Mouse (Mus musculus): ENCODE data around the gene Mtmr10. TPM values are rescaled to one million over a fixed set of nuclear protein-coding genes. Genes with fewer than 3 reads are reported as not detected.

The Mtmr10 gene
- 10 to 100 TPM; 14.9 to 18.7 TPM for total RNA-seq (2021)
- long read RNA-seq, experiment 1, full-length matches to known transcripts, result 5 of 10 reads
- long read RNA-seq, experiment 1, partial matches to known transcripts, result 1 of 10 reads
- long read RNA-seq, experiment 1, other reads (novel, unspliced or antisense), result 4 of 10 reads
- long read RNA-seq, experiment 2, full-length matches to known transcripts, result 6 of 11 reads
- long read RNA-seq, experiment 2, partial matches to known transcripts, result 0 of 11 reads
- long read RNA-seq, experiment 2, other reads (novel, unspliced or antisense), result 5 of 11 reads

GRCm38 (mm10) chr7:64287414-64288091 is at the start of gene Mtmr10:
Gene Mtmr10 (plus strand): TSS chr7:64287653.
- Histone ChIP-seq H3K4me3 (peak within 1 kb of the TSS; percentile 100), H3K27ac (peak within 1 kb of the TSS; percentile 82)
- TF ChIP-seq CTCF (conservative IDR thresholded peaks at IDR 0.05), result peak; percentile 71
- peak; percentile 97 to 99 for DNase-seq (ENCODE audit: low spot score in 2 of 2)

DNA sequence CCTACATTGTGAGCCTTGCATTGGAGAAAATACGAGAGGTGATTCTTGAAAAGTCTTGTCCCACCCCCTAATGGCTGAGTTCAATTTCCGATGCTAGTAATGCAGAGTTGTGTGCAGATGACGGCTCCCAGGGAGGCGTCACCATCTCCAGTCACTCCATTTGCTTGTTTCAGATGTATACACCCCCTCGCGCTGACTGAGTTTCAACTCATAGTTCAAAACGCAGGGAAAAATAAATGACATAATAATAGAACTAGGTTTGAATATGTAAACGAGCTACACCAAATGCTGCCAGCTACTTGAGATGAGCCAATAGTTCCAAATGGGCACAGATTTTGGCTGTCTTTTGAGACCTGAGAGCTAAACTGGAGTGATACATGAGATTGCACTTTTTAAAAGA is 49.7 kb upstream of the Mtmr10 start:
- no peak overlapping the region for H3K27ac ChIP-seq
- DNase-seq (ENCODE audit: low spot score in 2 of 2), result peak in 1 of 2 experiments; percentile 59
- no peak for TF ChIP-seq CTCF (conservative IDR thresholded peaks at IDR 0.05)

GRCm38 (mm10) chr7:64238410-64239086 is 48.9 kb upstream of the Mtmr10 start:
- Histone ChIP-seq H3K27ac (no peak overlapping the region), H3K4me3 (no peak overlapping the region)
- no peak for DNase-seq (ENCODE audit: low spot score in 2 of 2)
- no peak for TF ChIP-seq CTCF (conservative IDR thresholded peaks at IDR 0.05)

More for the DNA sequence above, 49.7 kb upstream of the Mtmr10 start:
- no peak overlapping the region for H3K4me3 ChIP-seq

- no peak for DNase-seq (ENCODE audit: low spot score in 2 of 2)
- H3K4me3 ChIP-seq, result no peak overlapping the region
- H3K27ac ChIP-seq, result no peak overlapping the region
- TF ChIP-seq CTCF (conservative IDR thresholded peaks at IDR 0.05), result no peak
Observed at GRCm38 (mm10) chr7:64239138-64239805, 48.2 kb upstream of the Mtmr10 start.

GRCm38 (mm10) chr7:64239806-64240315 is 47.6 kb upstream of the Mtmr10 start:
- Histone ChIP-seq H3K4me3 (no peak overlapping the region), H3K27ac (no peak overlapping the region)
- no peak for TF ChIP-seq CTCF (conservative IDR thresholded peaks at IDR 0.05)
- DNase-seq (ENCODE audit: low spot score in 2 of 2), result no peak

DNA sequence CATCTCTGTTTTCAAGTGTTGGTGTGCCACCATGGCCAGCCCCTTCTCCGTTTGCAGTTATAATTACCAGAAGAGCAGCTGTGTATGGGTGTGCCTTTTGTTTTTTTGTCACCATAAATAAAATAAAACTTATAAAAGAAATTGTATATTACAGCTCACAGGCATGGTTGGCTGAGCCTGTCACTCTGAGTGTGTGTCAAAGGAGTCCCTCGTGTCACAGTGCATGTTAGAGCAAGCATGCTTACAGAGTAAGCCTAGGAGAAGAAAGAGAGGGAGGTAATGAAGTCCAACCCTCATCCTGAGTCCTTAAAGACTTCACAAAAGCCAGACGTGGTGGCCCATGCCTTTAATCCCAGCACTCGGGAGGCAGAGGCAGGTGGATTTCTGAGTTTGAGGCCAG is 45.0 kb upstream of the Mtmr10 start:
- TF ChIP-seq CTCF (conservative IDR thresholded peaks at IDR 0.05), result no peak
- DNase-seq (ENCODE audit: low spot score in 2 of 2), result no peak

DNA sequence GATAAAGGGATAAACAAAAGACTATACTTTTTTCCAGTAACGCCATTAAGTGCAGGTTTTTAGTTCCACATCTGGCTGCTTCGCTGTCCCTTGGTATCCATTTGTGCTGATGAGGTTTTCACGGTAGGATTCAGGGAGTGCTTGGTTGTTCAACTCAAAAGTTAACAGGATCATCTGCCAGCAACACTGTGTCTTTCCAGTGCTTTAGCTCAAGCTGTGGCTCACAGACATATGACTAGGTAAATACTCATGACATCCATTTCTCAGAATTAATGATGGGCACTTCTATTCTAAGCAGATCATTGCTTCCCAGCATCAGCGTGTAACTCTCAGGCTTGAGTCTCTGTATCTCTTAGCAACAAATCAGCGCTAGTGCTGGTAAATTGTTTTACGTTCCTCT is 43.1 kb upstream of the Mtmr10 start:
- no peak overlapping the region for H3K27ac ChIP-seq
- no peak for TF ChIP-seq CTCF (conservative IDR thresholded peaks at IDR 0.05)

More for the DNA sequence above, 45.0 kb upstream of the Mtmr10 start:
- H3K27ac ChIP-seq, result no peak overlapping the region
- no peak overlapping the region for H3K4me3 ChIP-seq

DNA sequence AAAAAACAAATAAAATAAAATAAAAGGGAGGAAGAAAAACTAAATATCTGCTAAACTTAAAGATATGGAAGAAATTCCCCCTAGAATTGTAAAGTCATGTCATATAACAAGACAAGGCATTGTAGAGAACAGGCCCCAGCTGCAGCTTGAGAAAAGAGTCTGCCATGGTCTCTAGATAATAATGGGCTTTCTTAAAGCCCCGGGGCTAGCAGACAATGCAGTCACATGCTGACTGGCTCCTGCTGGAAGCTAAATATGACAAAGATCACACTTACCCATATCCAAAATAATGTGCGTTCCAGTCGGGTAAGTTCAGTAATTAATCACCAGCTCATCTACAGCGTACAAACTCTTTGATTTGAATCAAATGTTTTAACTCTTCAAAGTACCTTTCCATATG is 40.7 kb upstream of the Mtmr10 start:
- no peak overlapping the region for H3K27ac ChIP-seq
- DNase-seq (ENCODE audit: low spot score in 2 of 2), result no peak
- no peak for TF ChIP-seq CTCF (conservative IDR thresholded peaks at IDR 0.05)
- no peak overlapping the region for H3K4me3 ChIP-seq

More for the DNA sequence above, 43.1 kb upstream of the Mtmr10 start:
- no peak for DNase-seq (ENCODE audit: low spot score in 2 of 2)
- H3K4me3 ChIP-seq, result no peak overlapping the region

DNA sequence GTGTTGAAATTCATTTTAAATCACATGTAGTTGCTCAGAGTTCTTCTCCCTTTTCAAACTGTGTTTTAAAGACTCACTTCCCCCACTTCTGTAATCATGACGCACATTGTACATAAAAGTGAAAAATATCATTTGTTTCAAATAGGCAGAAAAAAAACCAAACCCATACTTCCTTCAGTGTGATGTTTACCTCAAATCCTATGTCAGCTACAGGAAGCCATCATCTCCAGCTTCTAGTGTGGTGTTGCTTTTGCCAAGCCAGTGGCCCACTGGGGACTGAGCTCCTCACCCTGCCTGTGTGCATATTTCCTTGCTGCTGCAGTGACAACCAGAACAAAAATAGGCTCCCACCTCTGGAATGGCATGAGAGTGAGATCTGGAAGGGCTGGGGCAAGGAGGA is 39.1 kb upstream of the Mtmr10 start:
- TF ChIP-seq CTCF (conservative IDR thresholded peaks at IDR 0.05), result no peak
- DNase-seq (ENCODE audit: low spot score in 2 of 2), result no peak
- H3K4me3 ChIP-seq, result no peak overlapping the region
- H3K27ac ChIP-seq, result no peak overlapping the region

- no peak overlapping the region for H3K4me3 ChIP-seq
- TF ChIP-seq CTCF (conservative IDR thresholded peaks at IDR 0.05), result no peak
- no peak for DNase-seq (ENCODE audit: low spot score in 2 of 2)
- no peak overlapping the region for H3K27ac ChIP-seq
Observed at GRCm38 (mm10) chr7:64249715-64250114, 37.7 kb upstream of the Mtmr10 start.

- no peak for DNase-seq (ENCODE audit: low spot score in 2 of 2)
- no peak for TF ChIP-seq CTCF (conservative IDR thresholded peaks at IDR 0.05)
- no peak overlapping the region for H3K27ac ChIP-seq
- no peak overlapping the region for H3K4me3 ChIP-seq
Observed at GRCm38 (mm10) chr7:64250417-64250816, 37.0 kb upstream of the Mtmr10 start.

DNA sequence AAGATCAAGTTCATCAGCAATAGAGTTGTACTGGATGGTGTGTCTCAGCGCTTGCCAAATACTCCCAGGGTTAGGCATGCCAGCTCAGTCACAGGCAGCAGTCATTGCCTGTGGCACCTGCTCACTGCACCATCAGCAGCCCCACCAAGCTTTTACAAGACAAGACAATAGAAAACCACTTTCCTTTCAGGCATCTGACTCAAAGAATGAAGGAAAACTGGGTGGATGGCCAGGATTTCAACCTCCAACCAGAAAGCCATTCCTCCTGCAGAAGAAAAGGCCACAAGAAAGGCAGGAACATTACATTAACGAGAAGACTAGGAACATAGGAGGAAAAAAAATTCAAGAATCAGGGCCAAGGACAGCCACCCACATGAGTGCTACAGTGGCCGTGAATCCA is 33.7 kb upstream of the Mtmr10 start:
- DNase-seq (ENCODE audit: low spot score in 2 of 2), result no peak
- no peak for TF ChIP-seq CTCF (conservative IDR thresholded peaks at IDR 0.05)
- no peak overlapping the region for H3K27ac ChIP-seq
- H3K4me3 ChIP-seq, result no peak overlapping the region
